In the genomic region with DNA sequence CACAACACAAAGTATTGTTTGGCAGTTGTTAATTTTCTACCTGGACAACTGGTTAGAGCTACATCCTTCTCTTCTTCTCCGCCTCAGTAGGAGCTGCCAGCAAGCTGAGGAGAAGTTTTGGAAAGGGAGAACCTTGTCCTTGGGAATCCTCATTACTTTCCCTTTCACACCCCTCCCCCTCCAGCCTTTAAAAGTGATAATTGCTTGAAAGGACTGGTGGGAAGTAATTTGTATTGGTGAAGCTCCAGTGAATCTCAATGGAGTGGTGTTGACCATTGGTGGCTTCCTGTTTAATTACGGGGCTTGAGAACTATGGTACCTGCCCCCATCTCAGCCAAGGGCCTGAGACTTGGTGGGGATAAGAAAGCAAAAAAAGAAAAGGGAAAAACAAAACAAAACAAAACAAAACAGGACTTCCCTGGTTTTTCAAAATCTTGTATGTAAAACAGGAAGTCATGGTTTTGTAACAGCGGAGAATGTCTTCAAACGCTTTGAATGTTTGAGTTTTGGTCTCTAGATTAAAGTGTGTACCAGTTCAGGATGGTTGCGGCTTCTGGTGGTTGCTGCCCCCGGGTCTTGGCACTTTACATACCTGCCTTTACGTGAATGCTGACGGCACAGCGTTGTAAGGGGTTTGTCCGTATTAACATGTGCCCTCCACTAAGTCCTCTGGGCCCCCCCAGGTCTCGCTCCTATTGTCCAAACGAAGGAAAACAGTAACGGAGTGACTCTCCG, we compare ENCODE assay signal across 22 mouse cellular contexts. TPM values are rescaled to one million over a fixed set of nuclear protein-coding genes. Genes with fewer than 3 reads are reported as not detected.
DNase-seq lines count a peak whose midpoint lies in the region; ATAC-seq lines count a peak whose summit lies in the region.
"Had no signal": no experiment of that assay in that cellular context is flagged by ENCODE, and none has a peak within 500 bp of the region (broad histone marks: within the 10 kb centered on the region; RNA-seq: fewer than 3 reads in every experiment).

No protein-coding gene starts in this region.

- peaks cover 19% of the 10 kb centered on the region for H3K4me1 ChIP-seq in kidney, embryonic 16.5 days (ENCODE audit: insufficient read depth, low read length)
- H3K4me1 ChIP-seq in forebrain, embryonic 14.5 days (ENCODE audit: control insufficient read depth, insufficient read depth, low read length): peaks cover 42% of the 10 kb centered on the region
- H3K4me1 ChIP-seq: intestine, embryonic 15.5 days; liver, embryonic 12.5 days had no signal

- no peak overlapping the region for H3K4me2 ChIP-seq in kidney, embryonic 16.5 days (replicated peaks; ENCODE audit: low read depth, low read length)
- no peak overlapping the region for H3K4me2 ChIP-seq in forebrain, embryonic 14.5 days (ENCODE audit: low read length)
- H3K4me2 ChIP-seq: hindbrain, embryonic 12.5 days; intestine, embryonic 15.5 days; liver, embryonic 12.5 days; lung, embryonic 14.5 days; midbrain, embryonic 11.5 days had no signal

- WGBS in kidney, embryonic 16.5 days: 76% methylated on average over 14 of the region's 14 CpGs
- WGBS in forebrain, embryonic 14.5 days: 21% methylated on average over 14 of the region's 14 CpGs

- no peaks in the 10 kb centered on the region for H3K9me3 ChIP-seq in kidney, embryonic 16.5 days (ENCODE audit: low read length)
- no peaks in the 10 kb centered on the region for H3K9me3 ChIP-seq in forebrain, embryonic 14.5 days (replicated peaks; ENCODE audit: control insufficient read depth, low read length)
- H3K9me3 ChIP-seq: heart, embryonic 10.5 days; hindbrain, embryonic 12.5 days; intestine, embryonic 15.5 days; liver, embryonic 12.5 days had no signal

- no peak for ATAC-seq in kidney, embryonic 16.5 days (ENCODE audit: low FRiP score, low TSS enrichment)
- no peak for ATAC-seq in forebrain, embryonic 14.5 days
- ATAC-seq: intestine, embryonic 15.5 days; liver, embryonic 12.5 days had no signal

- no peak for DNase-seq in kidney, postnatal 10 days
- DNase-seq in CD8-positive naive resting alpha-beta T cell, adult 2 months (ENCODE audit: low read depth in 2 of 2, low spot score in 2 of 2): peak; percentile 63 to 66
- peak; percentile 60 for DNase-seq in forebrain, embryonic 14.5 days (ENCODE audit: low spot score)
- DNase-seq in thymus, postnatal 25 days: peak; percentile 39
- no peak for DNase-seq in neural tube, embryonic 10.5 days (ENCODE audit: extremely low spot score, low spot score)
- DNase-seq in adrenal gland, postnatal 10 days: no peak
- DNase-seq: adrenal gland, adult 2 months; cerebellum, adult 11 months; cerebellum, postnatal 14 days; heart, postnatal 10 days; lung, postnatal 4 days; right cerebral cortex, postnatal 14 days had no signal

- no peaks in the 10 kb centered on the region for H3K27me3 ChIP-seq in kidney, embryonic 16.5 days (ENCODE audit: insufficient read depth, low read length)
- H3K27me3 ChIP-seq in forebrain, embryonic 14.5 days (replicated peaks; ENCODE audit: control insufficient read depth, insufficient read depth, low read length): no peaks in the 10 kb centered on the region
- H3K27me3 ChIP-seq: hindbrain, embryonic 12.5 days; intestine, embryonic 15.5 days; liver, embryonic 12.5 days had no signal

- H3K9ac ChIP-seq in kidney, embryonic 16.5 days (replicated peaks; ENCODE audit: low read length): no peak overlapping the region
- no peak overlapping the region for H3K9ac ChIP-seq in forebrain, embryonic 14.5 days (ENCODE audit: low read length)
- H3K9ac ChIP-seq: hindbrain, embryonic 12.5 days; intestine, embryonic 15.5 days; liver, embryonic 12.5 days; lung, embryonic 14.5 days had no signal

- H3K36me3 ChIP-seq in kidney, embryonic 16.5 days (ENCODE audit: insufficient read depth, low read length): no peaks in the 10 kb centered on the region
- H3K36me3 ChIP-seq in forebrain, embryonic 14.5 days (ENCODE audit: control insufficient read depth, insufficient read depth, low read length): no peaks in the 10 kb centered on the region
- H3K36me3 ChIP-seq: G1E; heart, embryonic 10.5 days; hindbrain, embryonic 12.5 days; intestine, embryonic 15.5 days; liver, embryonic 12.5 days had no signal

- H3K27ac ChIP-seq in kidney, embryonic 16.5 days (ENCODE audit: low read length): 0 out of 2 replicates have a peak overlapping the region, but pooled peaks have one; percentile 26
- H3K27ac ChIP-seq in forebrain, embryonic 14.5 days (ENCODE audit: low read depth, low read length): 0 out of 2 replicates have a peak overlapping the region, but pooled peaks have one; percentile 21
- H3K27ac ChIP-seq: heart, embryonic 10.5 days; hindbrain, embryonic 12.5 days; intestine, embryonic 15.5 days; layer of hippocampus, adult 2 months; left cerebral cortex, adult 2 months; liver, embryonic 12.5 days had no signal

- H3K4me3 ChIP-seq in kidney, embryonic 16.5 days (ENCODE audit: low read length): no peak overlapping the region
- H3K4me3 ChIP-seq in forebrain, embryonic 14.5 days (ENCODE audit: low read depth, low read length): no peak overlapping the region
- H3K4me3 ChIP-seq: heart, embryonic 10.5 days; hindbrain, embryonic 12.5 days; intestine, embryonic 15.5 days; layer of hippocampus, adult 2 months; left cerebral cortex, adult 2 months; liver, embryonic 12.5 days had no signal

RNA-seq across cellular contexts. Expression of a gene that starts 49.8 kb away (rescaled TPM):
- 20.0 and 28.6 TPM in 2 replicates for polyA plus RNA-seq in kidney, embryonic 16.5 days (2015; fragmentation: Nextera tagmentation; extraction: Ambion mirVana)
- 15.6 and 16.5 TPM in 2 replicates for polyA plus RNA-seq in forebrain, embryonic 14.5 days (2014; fragmentation: Nextera tagmentation; extraction: Ambion mirVana)
- total RNA-seq in adrenal gland, postnatal 10 days (2021): 1 to 10 TPM; 9.8 TPM
- polyA plus RNA-seq: G1E had no signal

Comparison
In these comparisons a context has a peak if more than half of its experiments do, and no peak if none do; other contexts are left out.
1. DNase-seq: peak in CD8-positive naive resting alpha-beta T cell, adult 2 months (2 of 2), forebrain, embryonic 14.5 days (single experiment) and thymus, postnatal 25 days (single experiment); none in kidney, postnatal 10 days (single experiment), neural tube, embryonic 10.5 days (single experiment) and adrenal gland, postnatal 10 days (single experiment).